Mouse (Mus musculus): ENCODE measurements at regions not wholly inside any gene's neighbourhood (a gene's known extent, or its start where the extent isn't known, plus 50 kb on each side); places are given as distances from the start of the nearest gene placed in this dataset.

DNA sequence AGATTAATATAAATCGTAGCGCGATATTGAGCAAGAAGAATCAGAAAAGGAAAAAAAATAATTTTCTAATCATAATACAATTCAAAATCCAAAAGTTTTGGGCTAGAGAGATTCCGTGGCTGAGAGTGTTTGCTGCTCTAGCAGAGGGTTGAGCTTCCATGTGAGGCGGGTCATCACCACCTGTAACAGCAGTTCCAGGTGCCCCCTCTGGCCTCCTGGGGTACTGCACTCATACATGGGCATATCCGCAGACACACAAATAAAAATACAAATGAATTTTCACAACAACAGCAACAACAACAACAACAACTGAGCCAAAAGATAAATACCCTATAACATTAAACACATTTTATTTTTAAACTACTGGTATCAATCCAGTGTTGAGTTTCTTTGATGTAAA is 94.7 kb upstream of the Chrm3 start:
- H3K36me3 ChIP-seq (ENCODE audit: control insufficient read depth in 1 of 2, insufficient read depth in 2 of 2, low read length in 2 of 2), result no peaks in the 10 kb centered on the region
- DNase-seq (ENCODE audit: low read depth, low spot score), result peak; percentile 9
- H3K4me1 ChIP-seq (ENCODE audit: control insufficient read depth in 1 of 2, insufficient read depth in 2 of 2, low read length in 2 of 2), result no peaks in the 10 kb centered on the region
- H3K79me2 ChIP-seq (ENCODE audit: control insufficient read depth, insufficient read depth, low read length, poor library complexity), result no peaks in the 10 kb centered on the region
- TF ChIP-seq CTCF (IDR thresholded peaks at IDR 0.05 in 2 of 3, conservative IDR thresholded peaks at IDR 0.05 in 1 of 3; ENCODE audit: control insufficient read depth in 1 of 3, insufficient read depth in 1 of 3, low read depth in 2 of 3, low read length in 3 of 3, poor library complexity in 1 of 3, severe bottlenecking in 1 of 3) (peak; percentile 32 to 42 (median 37)), RAD21 (IDR thresholded peaks at IDR 0.05; ENCODE audit: low read depth, low read length) (peak; percentile 24), USF2 (IDR thresholded peaks at IDR 0.05; ENCODE audit: borderline replicate concordance in 1 of 2, insufficient read depth in 1 of 2, low read depth in 1 of 2, low read length in 2 of 2) (no peak)
- no peak overlapping the region for H3K4me3 ChIP-seq (ENCODE audit: control insufficient read depth in 1 of 2, insufficient read depth in 1 of 2, low read depth in 2 of 2, low read length in 2 of 2)
- no peak overlapping the region for H3K9ac ChIP-seq (ENCODE audit: control insufficient read depth, low read depth, low read length, poor library complexity, severe bottlenecking)
- no peak overlapping the region for H3K27ac ChIP-seq (ENCODE audit: control insufficient read depth, low read depth, low read length)
- no peaks in the 10 kb centered on the region; a peak in 1 of 4 replicates for H3K27me3 ChIP-seq (ENCODE audit: control insufficient read depth in 1 of 2, insufficient read depth in 2 of 2, low read length in 2 of 2)
- no peaks in the 10 kb centered on the region for H3K9me3 ChIP-seq (replicated peaks; ENCODE audit: insufficient read depth, low read length)

DNA sequence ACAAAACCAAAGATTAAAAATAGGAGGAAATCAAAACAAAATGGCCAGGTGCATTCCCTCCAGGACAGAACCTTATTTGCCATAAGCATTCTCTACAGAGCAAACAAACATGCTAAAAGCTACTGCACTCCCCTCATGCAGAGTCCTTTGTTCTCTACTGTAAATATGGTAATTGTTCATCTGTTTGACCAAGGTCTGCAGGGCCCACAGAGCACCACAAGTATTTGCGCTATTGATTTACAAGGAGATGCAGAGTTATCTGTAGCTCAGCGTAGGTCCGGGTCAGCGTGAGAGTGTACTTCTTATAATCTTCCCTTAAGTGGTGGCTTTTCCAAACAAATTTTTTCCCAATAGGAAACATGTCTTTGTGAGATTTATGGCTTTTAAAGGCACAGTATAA is 94.0 kb upstream of the Chrm3 start:
- Histone ChIP-seq H3K9me3 (replicated peaks; ENCODE audit: insufficient read depth, low read length) (no peaks in the 10 kb centered on the region), H3K4me1 (ENCODE audit: control insufficient read depth in 1 of 2, insufficient read depth in 2 of 2, low read length in 2 of 2) (no peaks in the 10 kb centered on the region), H3K4me3 (ENCODE audit: control insufficient read depth in 1 of 2, insufficient read depth in 1 of 2, low read depth in 2 of 2, low read length in 2 of 2) (no peak overlapping the region), H3K27me3 (ENCODE audit: control insufficient read depth in 1 of 2, insufficient read depth in 2 of 2, low read length in 2 of 2) (no peaks in the 10 kb centered on the region; a peak in 1 of 4 replicates), H3K9ac (ENCODE audit: control insufficient read depth, low read depth, low read length, poor library complexity, severe bottlenecking) (no peak overlapping the region), H3K36me3 (ENCODE audit: control insufficient read depth in 1 of 2, insufficient read depth in 2 of 2, low read length in 2 of 2) (no peaks in the 10 kb centered on the region), H3K27ac (ENCODE audit: control insufficient read depth, low read depth, low read length) (no peak overlapping the region), H3K79me2 (ENCODE audit: control insufficient read depth, insufficient read depth, low read length, poor library complexity) (no peaks in the 10 kb centered on the region)
- no peak for DNase-seq (ENCODE audit: low read depth, low spot score)
- no peak for TF ChIP-seq BHLHE40 (IDR thresholded peaks at IDR 0.05; ENCODE audit: borderline replicate concordance, low read depth, low read length)
- TF ChIP-seq TBP (IDR thresholded peaks at IDR 0.05; ENCODE audit: low read depth, low read length), result no peak
- TF ChIP-seq MAFK (IDR thresholded peaks at IDR 0.05; ENCODE audit: borderline replicate concordance, low read depth, low read length), result no peak
- no peak for TF ChIP-seq POLR2AphosphoS5 (IDR thresholded peaks at IDR 0.05; ENCODE audit: borderline replicate concordance, low read depth, low read length)
- no peak for TF ChIP-seq POLR2AphosphoS2 (IDR thresholded peaks at IDR 0.05; ENCODE audit: low read length)
- TF ChIP-seq RAD21 (IDR thresholded peaks at IDR 0.05; ENCODE audit: low read depth, low read length), result no peak
- no peak for TF ChIP-seq RCOR1 (IDR thresholded peaks at IDR 0.05; ENCODE audit: low read depth, low read length)
- no peak for TF ChIP-seq ZC3H11A (IDR thresholded peaks at IDR 0.05; ENCODE audit: low read depth, low read length)
- TF ChIP-seq MXI1 (IDR thresholded peaks at IDR 0.05; ENCODE audit: low read depth, low read length), result no peak
- TF ChIP-seq HCFC1 (IDR thresholded peaks at IDR 0.05; ENCODE audit: low read depth, low read length), result no peak
- no peak for TF ChIP-seq MYB (IDR thresholded peaks at IDR 0.05; ENCODE audit: low read depth, low read length)
- TF ChIP-seq ZNF384 (IDR thresholded peaks at IDR 0.05; ENCODE audit: low read depth, low read length), result no peak
- no peak for TF ChIP-seq UBTF (IDR thresholded peaks at IDR 0.05; ENCODE audit: borderline replicate concordance, insufficient read depth, low read depth, low read length)
- TF ChIP-seq TAL1 (IDR thresholded peaks at IDR 0.05; ENCODE audit: low read length), result no peak
- TF ChIP-seq USF1 (IDR thresholded peaks at IDR 0.05; ENCODE audit: low read depth, low read length), result no peak
- no peak for TF ChIP-seq GABPA (IDR thresholded peaks at IDR 0.05; ENCODE audit: low read depth, low read length)
- TF ChIP-seq EP300 (IDR thresholded peaks at IDR 0.05; ENCODE audit: low read depth in 1 of 2, low read length in 2 of 2), result no peak
- no peak for TF ChIP-seq NELFE (IDR thresholded peaks at IDR 0.05; ENCODE audit: low read depth, low read length)

All from MEL (cell line).